In the genomic region with DNA sequence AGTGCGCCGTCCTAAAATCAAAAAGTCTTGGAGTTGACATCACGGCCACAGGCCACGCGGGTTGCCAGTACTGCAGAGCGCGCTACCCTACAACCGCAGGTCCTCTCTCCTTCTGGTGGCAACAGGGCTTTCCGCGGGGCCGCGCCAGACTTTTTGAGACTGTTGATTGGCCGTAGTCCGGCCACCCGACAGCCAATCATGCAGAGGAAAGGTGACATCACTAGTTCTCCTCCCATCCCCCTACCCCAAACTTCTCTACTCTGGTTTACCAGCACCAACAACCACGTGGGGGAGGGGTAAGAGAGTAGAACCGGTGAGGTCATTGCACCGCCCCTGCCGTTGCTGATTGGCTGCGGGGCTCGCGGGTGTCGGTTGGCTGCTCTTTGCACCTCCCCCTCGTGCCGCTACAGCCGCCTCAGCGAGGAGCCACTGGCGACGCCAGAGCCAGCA, we compare ENCODE assay signal across 8 mouse cellular contexts. TPM values are rescaled to one million over a fixed set of nuclear protein-coding genes. Genes with fewer than 3 reads are reported as not detected.
DNase-seq lines count a peak whose midpoint lies in the region; ATAC-seq and TF ChIP-seq lines count a peak whose summit lies in the region.

Gene Cic, plus strand, starts transcription at position 404 of the 450 bp plus-strand sequence.

- peak; percentile 92 for TF ChIP-seq POLR2A in CH12.LX (IDR thresholded peaks at IDR 0.05; ENCODE audit: low read depth, low read length)

- in situ Hi-C loops in CH12.LX (cut with MboI; ENCODE audit: low pct_ligation_motif_present, low pct_unique_long_range_greater_than_20kb, low sequenced_read_pairs): no loop called here

- peaks cover 15 to 19% of the 10 kb centered on the region in 2 experiments for H3K36me3 ChIP-seq in CH12.LX (replicated peaks in 1 of 2; ENCODE audit: control insufficient read depth in 1 of 2, insufficient read depth in 1 of 2, low read length in 1 of 2)
- peaks cover 17% of the 10 kb centered on the region for H3K36me3 ChIP-seq in heart, embryonic 12.5 days
- H3K36me3 ChIP-seq in kidney, embryonic 16.5 days (ENCODE audit: insufficient read depth, low read length): peaks cover 13% of the 10 kb centered on the region
- peaks cover 3% of the 10 kb centered on the region; the same call in 1 of the 2 replicates for H3K36me3 ChIP-seq in stomach, embryonic 15.5 days

- peaks cover 22 to 35% of the 10 kb centered on the region in 2 experiments for H3K4me1 ChIP-seq in CH12.LX (ENCODE audit: control insufficient read depth in 1 of 2, insufficient read depth in 2 of 2)
- H3K4me1 ChIP-seq in brown adipose tissue, adult 24 weeks (ENCODE audit: control insufficient read depth, insufficient read depth, insufficient read length, low read length): peaks cover 11% of the 10 kb centered on the region
- peaks cover 28% of the 10 kb centered on the region for H3K4me1 ChIP-seq in heart, embryonic 12.5 days (replicated peaks)
- H3K4me1 ChIP-seq in kidney, embryonic 16.5 days (ENCODE audit: insufficient read depth, low read length): peaks cover 24% of the 10 kb centered on the region
- H3K4me1 ChIP-seq in stomach, embryonic 15.5 days: peaks cover 26% of the 10 kb centered on the region

- H3K27ac ChIP-seq in CH12.LX (ENCODE audit: insufficient read depth, low read depth): peak within 1 kb of the TSS; percentile 74
- H3K27ac ChIP-seq in brown adipose tissue, adult 24 weeks (replicated peaks; ENCODE audit: low read depth, low read length): peak within 1 kb of the TSS; percentile 96
- H3K27ac ChIP-seq in heart, embryonic 12.5 days (ENCODE audit: poor library complexity, severe bottlenecking): peak within 1 kb of the TSS; percentile 85
- peak within 1 kb of the TSS; percentile 95 for H3K27ac ChIP-seq in kidney, embryonic 16.5 days (ENCODE audit: low read length)
- peak within 1 kb of the TSS; percentile 91 for H3K27ac ChIP-seq in stomach, embryonic 15.5 days

- peak within 1 kb of the TSS; percentile 91 for H3K9ac ChIP-seq in CH12.LX (ENCODE audit: insufficient read depth, low read depth)
- peak within 1 kb of the TSS; percentile 97 for H3K9ac ChIP-seq in heart, embryonic 12.5 days
- peak within 1 kb of the TSS; percentile 85 for H3K9ac ChIP-seq in kidney, embryonic 16.5 days (replicated peaks; ENCODE audit: low read length)
- peak within 1 kb of the TSS; percentile 55 for H3K9ac ChIP-seq in stomach, embryonic 15.5 days

- H3K4me3 ChIP-seq in CH12.LX (replicated peaks in 1 of 3; ENCODE audit: low read depth in 2 of 3, low read length in 2 of 3, poor library complexity in 1 of 3): peak within 1 kb of the TSS; percentile 77 to 97 (median 93)
- peak within 1 kb of the TSS; percentile 80 for H3K4me3 ChIP-seq in brown adipose tissue, adult 24 weeks (ENCODE audit: insufficient read depth, low read depth, low read length)
- peak within 1 kb of the TSS; percentile 93 for H3K4me3 ChIP-seq in heart, embryonic 12.5 days
- peak within 1 kb of the TSS; percentile 76 for H3K4me3 ChIP-seq in kidney, embryonic 16.5 days (ENCODE audit: low read length)
- peak within 1 kb of the TSS; percentile 74 for H3K4me3 ChIP-seq in stomach, embryonic 15.5 days (replicated peaks)

- no peak for TF ChIP-seq EP300 in CH12.LX (IDR thresholded peaks at IDR 0.05; ENCODE audit: low read length)

- H3K9me3 ChIP-seq in CH12.LX (replicated peaks; ENCODE audit: low read length): no peaks in the 10 kb centered on the region
- H3K9me3 ChIP-seq in heart, embryonic 12.5 days (replicated peaks): no peaks in the 10 kb centered on the region
- no peaks in the 10 kb centered on the region for H3K9me3 ChIP-seq in kidney, embryonic 16.5 days (ENCODE audit: low read length)
- H3K9me3 ChIP-seq in stomach, embryonic 15.5 days: no peaks in the 10 kb centered on the region

- TF ChIP-seq CTCF in CH12.LX (conservative IDR thresholded peaks at IDR 0.05 in 1 of 2, IDR thresholded peaks at IDR 0.05 in 1 of 2; ENCODE audit: low read depth in 2 of 2, low read length in 2 of 2): no peak

- no peaks in the 10 kb centered on the region for H3K27me3 ChIP-seq in CH12.LX (replicated peaks)
- H3K27me3 ChIP-seq in heart, embryonic 12.5 days (replicated peaks): no peaks in the 10 kb centered on the region
- H3K27me3 ChIP-seq in kidney, embryonic 16.5 days (ENCODE audit: insufficient read depth, low read length): no peaks in the 10 kb centered on the region
- no peaks in the 10 kb centered on the region for H3K27me3 ChIP-seq in stomach, embryonic 15.5 days (replicated peaks)

- DNase-seq in CH12.LX (ENCODE audit: extremely low read depth) (peak; percentile 100), liver (peak; percentile 96)
- DNase-seq in fat pad, adult 2 months (ENCODE audit: extremely low read depth, low read depth, low spot score): peak; percentile 90
- peak; percentile 99 for DNase-seq in monocyte, adult 2 months (ENCODE audit: low read depth in 1 of 2, low spot score in 2 of 2)

- 0% methylated on average over 29 of the region's 29 CpGs for WGBS in heart, embryonic 12.5 days
- WGBS in kidney, embryonic 16.5 days: 0% methylated on average over 29 of the region's 29 CpGs
- WGBS in stomach, embryonic 15.5 days: under 1% methylated on average over 29 of the region's 29 CpGs

- ATAC-seq in heart, embryonic 12.5 days (ENCODE audit: insufficient number of reproducible peaks, low FRiP score): peak; percentile 91
- ATAC-seq in kidney, embryonic 16.5 days (ENCODE audit: low FRiP score, low TSS enrichment): peak; percentile 85
- peak; percentile 82 for ATAC-seq in stomach, embryonic 15.5 days (ENCODE audit: insufficient read depth, low FRiP score, low read depth)

- 0 out of 2 replicates have a peak, but pooled peaks cover 2% of the 10 kb centered on the region for H3K79me2 ChIP-seq in CH12.LX (replicated peaks; ENCODE audit: control insufficient read depth, extremely low read depth, insufficient read depth, poor library complexity, severe bottlenecking)

- peak within 1 kb of the TSS; percentile 90 for H3K4me2 ChIP-seq in CH12.LX (ENCODE audit: insufficient read depth, low read depth, poor library complexity, severe bottlenecking)
- peak within 1 kb of the TSS; percentile 82 for H3K4me2 ChIP-seq in heart, embryonic 12.5 days
- peak within 1 kb of the TSS; percentile 82 for H3K4me2 ChIP-seq in kidney, embryonic 16.5 days (replicated peaks; ENCODE audit: low read depth, low read length)
- H3K4me2 ChIP-seq in stomach, embryonic 15.5 days: peak within 1 kb of the TSS; percentile 82

- TF ChIP-seq RAD21 in CH12.LX (IDR thresholded peaks at IDR 0.05; ENCODE audit: low read depth, low read length): no peak

- dilution Hi-C loops in CH12.LX (cut with MboI; ENCODE audit: extremely low pct_ligation_motif_present, extremely low pct_unique_long_range_greater_than_20kb, low sequenced_read_pairs): no loop called here

TF ChIP-seq in CH12.LX, 34 proteins besides CTCF, POLR2A, EP300 and RAD21 (continues in another document):
- TF ChIP-seq JUND (conservative IDR thresholded peaks at IDR 0.05; ENCODE audit: low read depth, low read length) (peak; percentile 89), PAX5 (IDR thresholded peaks at IDR 0.05; ENCODE audit: low read length) (no peak), CHD1 (IDR thresholded peaks at IDR 0.05; ENCODE audit: low read depth, low read length) (no peak), SIN3A (IDR thresholded peaks at IDR 0.05; ENCODE audit: low read length) (peak; percentile 55), MAFK (IDR thresholded peaks at IDR 0.05; ENCODE audit: insufficient replicate concordance, low read length) (no peak), USF2 (conservative IDR thresholded peaks at IDR 0.05; ENCODE audit: low read depth, low read length) (no peak), TCF12 (IDR thresholded peaks at IDR 0.05; ENCODE audit: low read depth, low read length) (peak; percentile 82), USF1 (IDR thresholded peaks at IDR 0.05; ENCODE audit: low read depth, low read length) (peak; percentile 54), TBP (conservative IDR thresholded peaks at IDR 0.05; ENCODE audit: low read depth, low read length) (peak; percentile 56; the same call in 1 of the 2 replicates), MXI1 (IDR thresholded peaks at IDR 0.05; ENCODE audit: low read depth, low read length) (peak; percentile 86), GABPA (IDR thresholded peaks at IDR 0.05; ENCODE audit: insufficient replicate concordance, low read depth, low read length) (no peak), MEF2A (IDR thresholded peaks at IDR 0.05; ENCODE audit: borderline replicate concordance, low read depth, low read length) (peak; percentile 70), NELFE (IDR thresholded peaks at IDR 0.05; ENCODE audit: low read depth, low read length) (peak; percentile 72), ZKSCAN1 (IDR thresholded peaks at IDR 0.05; ENCODE audit: borderline replicate concordance, low read depth, low read length) (no peak), CHD2 (IDR thresholded peaks at IDR 0.05; ENCODE audit: low read length) (peak; percentile 96), ZMIZ1 (IDR thresholded peaks at IDR 0.05; ENCODE audit: low read depth, low read length) (peak; percentile 51), BHLHE40 (IDR thresholded peaks at IDR 0.05; ENCODE audit: low read depth, low read length) (peak; percentile 23), MAX (IDR thresholded peaks at IDR 0.05; ENCODE audit: low read length) (peak; percentile 93), ETS1 (conservative IDR thresholded peaks at IDR 0.05; ENCODE audit: low read depth, low read length) (peak; percentile 82), ELF1 (IDR thresholded peaks at IDR 0.05; ENCODE audit: low read depth, low read length) (peak; percentile 55; the same call in 1 of the 2 replicates), UBTF (IDR thresholded peaks at IDR 0.05; ENCODE audit: low read depth, low read length) (no peak), HCFC1 (IDR thresholded peaks at IDR 0.05; ENCODE audit: low read depth, low read length) (no peak), KAT2A (IDR thresholded peaks at IDR 0.05; ENCODE audit: insufficient replicate concordance, low read length) (no peak), ZC3H11A (IDR thresholded peaks at IDR 0.05; ENCODE audit: low read depth, low read length) (no peak), E2F4 (IDR thresholded peaks at IDR 0.05; ENCODE audit: insufficient replicate concordance, low read depth, low read length) (peak; percentile 73; the same call in 1 of the 2 replicates), NRF1 (IDR thresholded peaks at IDR 0.05; ENCODE audit: low read depth, low read length) (no peak), SMC3 (IDR thresholded peaks at IDR 0.05; ENCODE audit: low read depth, low read length) (no peak)

RNA-seq across cellular contexts. Expression of gene Cic, which starts in this region (rescaled TPM):
- total RNA-seq in CH12.LX (2012; rRNA removed): 17.5 and 21.7 TPM in 2 replicates
- total RNA-seq in CH12.LX (2014; rRNA removed): 2.2 and 2.5 TPM in 2 replicates
- polyA plus RNA-seq in CH12.LX (2012; ENCODE audit: insufficient read length, low read depth): 31.2 and 34.5 TPM in 2 replicates
- 25.2 and 31.3 TPM in 2 replicates for polyA plus RNA-seq in brown adipose tissue, adult 24 weeks (2012; ENCODE audit: insufficient read depth, insufficient read length, missing spikeins)
- 28.8 and 30.5 TPM in 2 replicates for polyA plus RNA-seq in heart, embryonic 12.5 days (2016; fragmentation: Nextera tagmentation; extraction: Ambion mirVana)
- 28.9 and 30.8 TPM in 2 replicates for polyA plus RNA-seq in kidney, embryonic 16.5 days (2015; fragmentation: Nextera tagmentation; extraction: Ambion mirVana)
- polyA plus RNA-seq in stomach, embryonic 15.5 days (2015; fragmentation: Nextera tagmentation; extraction: Ambion mirVana): 33.8 and 36.4 TPM in 2 replicates

Comparison
In these comparisons a context has a peak if more than half of its experiments do, and no peak if none do; other contexts are left out.
1. Peak in every context shown above with its lines: DNase-seq, ATAC-seq, H3K4me3 ChIP-seq and H3K27ac ChIP-seq.